29 mouse cellular contexts compared by ENCODE assay signal in genomic region chr17:30320301-30320700, GRCm38 (mm10).
DNase-seq lines count a peak whose midpoint lies in the region; ATAC-seq and TF ChIP-seq lines count a peak whose summit lies in the region.
"Had no signal": no experiment of that assay in that cellular context is flagged by ENCODE, and none has a peak within 500 bp of the region (broad histone marks: within the 10 kb centered on the region; RNA-seq: fewer than 3 reads in every experiment).

No protein-coding gene starts in this region.

- H3K9ac ChIP-seq in forebrain, postnatal 0 days, result no peak overlapping the region
- H3K9ac ChIP-seq in forebrain, embryonic 11.5 days (ENCODE audit: low read length), result no peak overlapping the region
- H3K9ac ChIP-seq: embryonic facial prominence, embryonic 13.5 days; embryonic facial prominence, embryonic 15.5 days; forebrain, embryonic 13.5 days; forebrain, embryonic 15.5 days had no signal

- no peak overlapping the region for H3K4me3 ChIP-seq in forebrain, postnatal 0 days (ENCODE audit: low read depth, low read length)
- H3K4me3 ChIP-seq in forebrain, embryonic 11.5 days (ENCODE audit: low read depth, low read length), result no peak overlapping the region
- H3K4me3 ChIP-seq in layer of hippocampus, adult 2 months, result no peak overlapping the region
- H3K4me3 ChIP-seq in left cerebral cortex, adult 2 months, result no peak overlapping the region
- H3K4me3 ChIP-seq: embryonic facial prominence, embryonic 13.5 days; embryonic facial prominence, embryonic 15.5 days; erythroblast, embryonic 14.5 days; forebrain, embryonic 10.5 days; forebrain, embryonic 13.5 days; forebrain, embryonic 15.5 days had no signal

- no peaks in the 10 kb centered on the region for H3K27me3 ChIP-seq in forebrain, postnatal 0 days (ENCODE audit: insufficient read depth, low read length)
- H3K27me3 ChIP-seq in forebrain, embryonic 11.5 days (ENCODE audit: control insufficient read depth, insufficient read depth, low read length), result no peaks in the 10 kb centered on the region
- H3K27me3 ChIP-seq: CH12.LX; embryonic facial prominence, embryonic 13.5 days; embryonic facial prominence, embryonic 15.5 days; forebrain, embryonic 13.5 days; forebrain, embryonic 15.5 days; Patski had no signal

- no peaks in the 10 kb centered on the region for H3K36me3 ChIP-seq in forebrain, postnatal 0 days (ENCODE audit: insufficient read depth)
- H3K36me3 ChIP-seq in forebrain, embryonic 11.5 days (ENCODE audit: control insufficient read depth, insufficient read depth, low read length), result no peaks in the 10 kb centered on the region
- H3K36me3 ChIP-seq: embryonic facial prominence, embryonic 13.5 days; embryonic facial prominence, embryonic 15.5 days; forebrain, embryonic 10.5 days; forebrain, embryonic 15.5 days had no signal

- H3K4me1 ChIP-seq in forebrain, postnatal 0 days (ENCODE audit: insufficient read depth), result no peaks in the 10 kb centered on the region
- H3K4me1 ChIP-seq in forebrain, embryonic 11.5 days (replicated peaks; ENCODE audit: control insufficient read depth, insufficient read depth, low read length), result no peaks in the 10 kb centered on the region
- H3K4me1 ChIP-seq: embryonic facial prominence, embryonic 13.5 days; embryonic facial prominence, embryonic 15.5 days; forebrain, embryonic 13.5 days; forebrain, embryonic 15.5 days had no signal

- DNase-seq in forebrain, postnatal 0 days, result no peak
- DNase-seq in forebrain, embryonic 11.5 days (ENCODE audit: low spot score), result no peak
- peak in 1 of 2 experiments; percentile 42 for DNase-seq in layer of hippocampus, adult 2 months (ENCODE audit: low spot score in 2 of 2)
- no peak for DNase-seq in layer of hippocampus, postnatal 25 days (ENCODE audit: extremely low spot score in 1 of 2, low spot score in 1 of 2)
- no peak for DNase-seq in left cerebral cortex, adult 2 months (ENCODE audit: extremely low spot score in 1 of 2, low spot score in 2 of 2)
- DNase-seq in left cerebral cortex, postnatal 25 days (ENCODE audit: low spot score in 2 of 2), result no peak
- DNase-seq in brain, adult 2 months (ENCODE audit: low read depth, low spot score), result peak; percentile 69
- DNase-seq: adrenal gland, adult 8-10 months; adrenal gland, postnatal 14 days; adrenal gland, postnatal 36 days; B cell, adult 2 months; cerebellum, adult 11 months; cerebellum, adult 18-20 months; cerebellum, adult 8-10 months; cerebellum, adult 9-11 months; cerebellum, postnatal 14 days; cerebellum, postnatal 36 days; embryo, embryonic 11 days had no signal

- peak; percentile 25; the same call in 1 of the 2 replicates for ATAC-seq in forebrain, postnatal 0 days
- no peak for ATAC-seq in forebrain, embryonic 11.5 days (replicated peaks; ENCODE audit: low FRiP score)
- ATAC-seq: activated CD4-positive, CD25-positive, alpha-beta regulatory T cell, adult 4 months; CD4-positive, CD25-positive, alpha-beta regulatory T cell, adult 4 months; forebrain, embryonic 13.5 days; forebrain, embryonic 15.5 days; Patski had no signal

- intact Hi-C loops in left cerebral cortex, adult 2 months (cut with DNase I), result no loop called here
- intact Hi-C loops in left cerebral cortex, postnatal 25 days (cut with DNase I), result no loop called here

- WGBS in forebrain, postnatal 0 days, result 67% methylated on average over 1 of the region's 1 CpGs
- 81% methylated on average over 1 of the region's 1 CpGs for WGBS in forebrain, embryonic 11.5 days

- no peaks in the 10 kb centered on the region for H3K9me3 ChIP-seq in forebrain, postnatal 0 days (ENCODE audit: low read length)
- no peaks in the 10 kb centered on the region for H3K9me3 ChIP-seq in forebrain, embryonic 11.5 days (ENCODE audit: control insufficient read depth, low read length)
- H3K9me3 ChIP-seq: embryonic facial prominence, embryonic 13.5 days; embryonic facial prominence, embryonic 15.5 days; forebrain, embryonic 10.5 days; forebrain, embryonic 13.5 days; forebrain, embryonic 15.5 days; G1E had no signal

- no peak overlapping the region for H3K4me2 ChIP-seq in forebrain, postnatal 0 days (ENCODE audit: low read depth)
- H3K4me2 ChIP-seq in forebrain, embryonic 11.5 days (ENCODE audit: low read depth, low read length, severe bottlenecking), result no peak overlapping the region
- H3K4me2 ChIP-seq: embryonic facial prominence, embryonic 13.5 days; embryonic facial prominence, embryonic 15.5 days; forebrain, embryonic 13.5 days; forebrain, embryonic 15.5 days had no signal

- no peak for TF ChIP-seq CTCF in forebrain, postnatal 0 days (IDR thresholded peaks at IDR 0.05; ENCODE audit: low read depth)
- no peak for TF ChIP-seq CTCF in layer of hippocampus, adult 2 months (conservative IDR thresholded peaks at IDR 0.05)
- TF ChIP-seq CTCF in left cerebral cortex, adult 2 months (IDR thresholded peaks at IDR 0.05), result no peak

- no peak overlapping the region for H3K27ac ChIP-seq in forebrain, postnatal 0 days (ENCODE audit: low read depth, low read length)
- H3K27ac ChIP-seq in forebrain, embryonic 11.5 days (ENCODE audit: low read depth, low read length), result no peak overlapping the region
- peak overlapping the region; percentile 43; the same call in 1 of the 2 replicates for H3K27ac ChIP-seq in layer of hippocampus, adult 2 months
- H3K27ac ChIP-seq in left cerebral cortex, adult 2 months, result peak overlapping the region; percentile 25; the same call in 1 of the 2 replicates
- H3K27ac ChIP-seq: embryonic facial prominence, embryonic 13.5 days; embryonic facial prominence, embryonic 15.5 days; forebrain, embryonic 10.5 days; forebrain, embryonic 13.5 days; forebrain, embryonic 15.5 days had no signal

Comparison
In these comparisons a context has a peak if more than half of its experiments do, and no peak if none do; other contexts are left out.
1. H3K27ac ChIP-seq: peak in layer of hippocampus, adult 2 months (single experiment) and left cerebral cortex, adult 2 months (single experiment); none in forebrain, postnatal 0 days (single experiment) and forebrain, embryonic 11.5 days (single experiment).